Mouse (Mus musculus): ENCODE measurements around the gene Cblb. TPM values are rescaled to one million over a fixed set of nuclear protein-coding genes. Genes with fewer than 3 reads are reported as not detected.

Gene Cblb
- total RNA-seq, 2 experiments from 2014 or later, result 10.4 to 19.2 TPM

GRCm38 (mm10) chr16:52159958-52160504 lies 129.0 kb downstream of the Cblb start:
- intact Hi-C loops (cut with DNase I; ENCODE audit: low total_unique reads), result no loop called here
- no peak for DNase-seq

- intact Hi-C loops (cut with DNase I; ENCODE audit: low total_unique reads), result no loop called here
- no peak for DNase-seq
These were observed 133.2 kb downstream of the Cblb start for GRCm38 (mm10) chr16:52164246-52164645.

- intact Hi-C loops (cut with DNase I; ENCODE audit: low total_unique reads), result no loop called here
- DNase-seq, result no peak
These were observed 142.2 kb downstream of the Cblb start for GRCm38 (mm10) chr16:52173253-52173652.

GRCm38 (mm10) chr16:52179839-52180238 lies 148.8 kb downstream of the Cblb start:
- intact Hi-C loops (cut with DNase I; ENCODE audit: low total_unique reads), result no loop called here
- DNase-seq, result no peak

GRCm38 (mm10) chr16:52182057-52182456 lies 151.0 kb downstream of the Cblb start:
- intact Hi-C loops (cut with DNase I; ENCODE audit: low total_unique reads), result no loop called here
- DNase-seq, result no peak

DNA sequence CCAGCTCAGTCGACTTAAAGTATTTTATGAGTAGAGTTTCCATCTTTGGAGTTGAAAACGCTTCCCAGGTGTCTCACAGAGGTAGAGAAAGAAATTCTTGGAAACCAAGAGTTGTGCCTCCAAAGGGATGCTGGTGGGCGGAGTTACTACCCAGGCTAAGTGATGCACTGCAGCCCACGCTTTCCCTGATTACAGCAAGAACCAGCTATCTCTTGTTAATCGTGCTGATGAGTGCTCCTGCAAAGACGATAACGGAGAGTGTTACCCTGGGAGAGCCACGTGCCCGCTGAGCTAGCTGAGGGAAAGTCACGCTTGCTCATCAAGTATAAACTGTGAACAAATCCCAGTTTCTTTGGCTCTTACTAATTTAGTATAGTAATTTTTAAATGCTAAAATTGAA lies 153.3 kb downstream of the Cblb start:
- intact Hi-C loops (cut with DNase I; ENCODE audit: low total_unique reads), result no loop called here
- DNase-seq, result no peak

- intact Hi-C loops (cut with DNase I; ENCODE audit: low total_unique reads), result no loop called here
- DNase-seq, result peak; percentile 36
These were observed 155.7 kb downstream of the Cblb start for GRCm38 (mm10) chr16:52186731-52187130.

DNA sequence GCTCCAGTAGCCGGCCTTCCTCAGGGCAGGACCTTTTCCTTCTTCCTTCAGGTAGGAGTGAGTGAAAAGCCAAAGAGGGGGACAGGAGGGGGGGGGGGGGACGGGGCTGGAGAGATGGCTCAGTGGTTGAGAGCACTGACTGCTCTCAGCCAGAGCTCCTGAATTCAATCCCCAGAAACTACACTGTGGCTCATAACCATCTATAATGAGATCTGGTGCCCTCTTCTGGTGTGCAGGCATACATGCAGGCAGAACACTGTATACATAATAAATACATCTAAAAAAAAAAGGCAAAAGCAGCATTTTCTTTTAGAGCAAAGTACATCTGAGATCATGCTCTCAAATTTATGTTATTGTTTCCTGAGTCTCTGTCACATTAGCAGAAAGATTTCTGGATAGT lies 158.1 kb downstream of the Cblb start:
- intact Hi-C loops (cut with DNase I; ENCODE audit: low total_unique reads), result no loop called here

GRCm38 (mm10) chr16:52190714-52191113 lies 159.7 kb downstream of the Cblb start:
- DNase-seq, result no peak
- intact Hi-C loops (cut with DNase I; ENCODE audit: low total_unique reads), result no loop called here

More for the DNA sequence above, 158.1 kb downstream of the Cblb start:
- DNase-seq, result no peak

- DNase-seq, result peak; percentile 16
- intact Hi-C loops (cut with DNase I; ENCODE audit: low total_unique reads), result no loop called here
These were observed 163.0 kb downstream of the Cblb start for GRCm38 (mm10) chr16:52194040-52194439.

- intact Hi-C loops (cut with DNase I; ENCODE audit: low total_unique reads), result no loop called here
- DNase-seq, result no peak
These were observed 163.8 kb downstream of the Cblb start for GRCm38 (mm10) chr16:52194866-52195265.

- intact Hi-C loops (cut with DNase I; ENCODE audit: low total_unique reads), result no loop called here
- no peak for DNase-seq
These were observed 169.1 kb downstream of the Cblb start for GRCm38 (mm10) chr16:52200107-52200506.

DNA sequence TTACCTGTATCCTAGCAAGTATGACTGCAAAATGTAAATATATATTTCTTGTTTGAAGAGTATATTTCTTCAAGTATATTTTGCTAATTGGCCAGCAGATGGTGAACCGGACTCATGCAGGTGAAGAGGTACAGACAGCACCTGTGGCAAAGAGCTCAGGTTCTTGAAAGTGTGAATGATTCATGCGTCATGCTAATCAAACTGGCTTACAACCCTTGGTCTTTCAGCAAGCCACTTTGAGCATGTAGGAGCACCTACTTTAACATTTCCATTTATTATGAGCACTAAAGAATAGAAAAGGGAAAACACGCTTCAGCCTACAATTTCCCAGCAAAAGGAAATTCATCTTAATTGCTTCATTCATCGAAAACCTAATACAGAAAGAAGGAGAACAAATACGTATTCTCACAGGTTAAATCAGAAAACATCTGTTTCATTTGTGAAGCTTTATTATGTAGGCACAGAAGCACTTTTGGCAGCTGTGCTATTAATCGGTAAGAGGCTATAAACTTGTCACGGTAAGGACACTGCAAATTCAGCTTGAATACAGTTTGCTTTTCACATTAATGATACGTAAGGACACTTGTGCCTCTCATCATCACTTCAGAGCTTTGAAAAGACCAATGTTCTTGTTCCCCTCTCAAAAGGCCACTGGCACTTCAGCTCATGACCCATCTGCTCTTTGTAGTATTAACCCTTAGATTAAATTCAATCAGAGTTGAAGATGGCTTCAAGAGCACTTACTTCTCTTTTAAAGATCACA lies 180.0 kb downstream of the Cblb start:
- DNase-seq, result no peak
- intact Hi-C loops (cut with DNase I; ENCODE audit: low total_unique reads), result no loop called here

GRCm38 (mm10) chr16:52219069-52219468 lies 188.0 kb downstream of the Cblb start:
- intact Hi-C loops (cut with DNase I; ENCODE audit: low total_unique reads), result no loop called here
- no peak for DNase-seq

DNA sequence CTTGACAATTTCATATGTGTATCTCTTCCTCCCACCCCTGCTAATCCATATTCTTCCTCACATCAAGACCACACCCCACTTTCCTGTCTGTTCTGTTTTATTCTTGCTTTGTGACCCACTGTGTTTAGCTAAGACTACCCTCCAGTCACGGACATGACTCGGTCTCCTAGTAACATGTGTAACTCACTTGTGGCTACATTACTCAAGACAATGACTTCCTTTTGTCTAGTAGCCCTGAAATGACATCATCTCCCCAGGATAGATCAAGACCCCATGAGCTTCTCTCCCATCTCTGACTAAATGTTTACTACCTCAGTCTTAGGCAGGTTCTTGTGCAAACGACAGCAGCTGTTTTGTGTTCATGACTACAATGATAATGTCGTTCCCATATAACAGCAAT lies 191.9 kb downstream of the Cblb start:
- intact Hi-C loops (cut with DNase I; ENCODE audit: low total_unique reads), result no loop called here
- no peak for DNase-seq

GRCm38 (mm10) chr16:52229446-52229845 lies 198.4 kb downstream of the Cblb start:
- intact Hi-C loops (cut with DNase I; ENCODE audit: low total_unique reads), result no loop called here

DNA sequence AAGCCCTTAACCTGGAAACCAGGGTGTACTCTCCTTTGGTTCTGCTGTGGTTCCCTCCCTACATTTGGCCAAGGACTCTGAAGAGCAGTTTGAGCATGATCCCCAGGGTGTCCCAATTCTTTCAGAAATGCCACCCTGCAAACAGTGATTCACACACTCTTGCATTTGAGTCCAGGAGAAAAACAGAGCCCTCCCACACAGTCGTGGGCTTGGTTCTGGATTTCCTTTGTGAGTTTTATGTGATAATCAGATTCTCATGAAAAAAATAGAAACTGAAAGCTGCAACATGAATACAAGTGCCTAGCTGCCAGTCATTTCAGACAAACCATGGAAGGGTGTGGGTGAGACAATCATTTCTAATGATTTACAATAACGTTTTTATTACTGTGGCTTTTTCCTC lies 198.9 kb downstream of the Cblb start:
- no peak for DNase-seq
- intact Hi-C loops (cut with DNase I; ENCODE audit: low total_unique reads), result no loop called here

More at GRCm38 (mm10) chr16:52229446-52229845, 198.4 kb downstream of the Cblb start:
- no peak for DNase-seq

DNA sequence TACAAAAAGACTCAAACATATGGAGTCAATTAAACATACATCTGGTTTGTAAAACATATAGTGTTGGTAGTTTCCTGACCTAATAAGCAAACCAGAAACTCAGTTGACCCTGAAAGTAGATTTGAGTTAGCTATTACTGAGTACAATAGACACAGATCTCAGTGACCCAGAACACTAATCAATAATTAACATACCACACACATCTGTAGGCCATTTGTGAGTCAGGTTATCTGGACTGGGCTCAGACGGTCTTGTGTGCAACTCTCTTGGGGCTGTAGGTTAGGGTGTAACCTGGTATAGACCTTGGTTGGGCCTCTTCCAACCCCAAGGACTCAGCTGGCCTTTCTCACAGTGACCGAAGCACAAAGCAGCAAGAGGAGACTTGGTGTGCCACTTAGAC lies 211.1 kb downstream of the Cblb start:
- DNase-seq, result no peak
- intact Hi-C loops (cut with DNase I; ENCODE audit: low total_unique reads), result no loop called here

DNA sequence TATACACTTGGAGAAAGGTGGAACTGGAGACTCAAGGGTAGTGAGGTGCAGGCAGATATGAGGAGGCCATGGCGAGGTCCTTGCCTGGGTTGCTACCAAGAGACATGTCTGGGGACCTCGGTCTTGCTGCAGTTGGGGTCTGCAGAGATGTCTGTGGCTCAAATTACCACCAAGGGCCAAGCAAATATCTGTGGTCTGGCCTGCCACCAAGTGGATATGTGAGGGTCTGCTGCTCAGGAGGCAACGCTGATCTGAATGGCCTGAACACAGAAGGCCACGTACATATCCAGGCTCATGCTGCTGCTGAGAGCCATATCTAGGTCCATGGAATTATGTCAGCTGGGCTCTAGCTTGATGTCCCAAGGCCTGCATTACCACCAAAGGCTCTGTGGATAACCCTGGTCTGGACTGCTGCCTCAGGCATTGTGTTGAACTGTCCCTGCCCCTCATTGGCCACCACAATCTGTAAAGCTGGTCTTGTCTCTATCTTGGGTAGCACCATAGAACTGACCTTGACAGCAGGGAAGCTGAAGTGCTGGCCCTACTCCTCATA lies 212.5 kb downstream of the Cblb start:
- no peak for DNase-seq
- intact Hi-C loops (cut with DNase I; ENCODE audit: low total_unique reads), result no loop called here

GRCm38 (mm10) chr16:52250196-52250595 lies 219.2 kb downstream of the Cblb start:
- DNase-seq, result no peak

GRCm38 (mm10) chr16:52250935-52251334 lies 219.9 kb downstream of the Cblb start:
- no peak for DNase-seq
- intact Hi-C loops (cut with DNase I; ENCODE audit: low total_unique reads), result no loop called here

More at GRCm38 (mm10) chr16:52250196-52250595, 219.2 kb downstream of the Cblb start:
- intact Hi-C loops (cut with DNase I; ENCODE audit: low total_unique reads), result no loop called here

Measured in gastrocnemius, postnatal 14 days (tissue).